Mouse (Mus musculus) gastrocnemius, postnatal 25 days (tissue): ENCODE measurements around the gene Prmt8. TPM values are rescaled to one million over a fixed set of nuclear protein-coding genes. Genes with fewer than 3 reads are reported as not detected.
A peak's percentile ranks its signal among the peaks of the same experiment; 100 is the strongest.

Experiments
- DNase-seq: peaks from one replicate; pipeline ENCODE4 v3.0.0; 2022
- long read RNA-seq, 2 experiments: library from polyadenylated mRNA; stranded (forward); transcript quantifications; one replicate each; pipeline ENCODE4 v2.0.0; 2021
- total RNA-seq, 2 experiments: library from RNA; stranded (reverse); gene quantifications; 1 replicate in 1 of 2; 2 replicates in 1 of 2; pipeline ENCODE4 v1.2.3; 2021

Gene Prmt8
- total RNA-seq = not detected
- long read RNA-seq, experiment 1 = 0 reads
- long read RNA-seq, experiment 2 = 0 reads

- DNase-seq = no peak
Observed at GRCm38 (mm10) chr6:127769275-127770156, at the start of gene Prmt8. Prmt8 (minus strand) TSS chr6:127769472.

- no peak for DNase-seq
Observed at GRCm38 (mm10) chr6:127803046-127803729, 33.9 kb upstream of the Prmt8 start.

GRCm38 (mm10) chr6:127802211-127802610, 32.9 kb upstream of the Prmt8 start:
- DNase-seq = no peak

- no peak for DNase-seq
Observed at GRCm38 (mm10) chr6:127790023-127790422, 20.8 kb upstream of the Prmt8 start.

GRCm38 (mm10) chr6:127770806-127771205, 1.5 kb upstream of the Prmt8 start:
- no peak for DNase-seq

GRCm38 (mm10) chr6:127768621-127769274, 524 bp downstream of the Prmt8 start:
- DNase-seq = no peak

DNA sequence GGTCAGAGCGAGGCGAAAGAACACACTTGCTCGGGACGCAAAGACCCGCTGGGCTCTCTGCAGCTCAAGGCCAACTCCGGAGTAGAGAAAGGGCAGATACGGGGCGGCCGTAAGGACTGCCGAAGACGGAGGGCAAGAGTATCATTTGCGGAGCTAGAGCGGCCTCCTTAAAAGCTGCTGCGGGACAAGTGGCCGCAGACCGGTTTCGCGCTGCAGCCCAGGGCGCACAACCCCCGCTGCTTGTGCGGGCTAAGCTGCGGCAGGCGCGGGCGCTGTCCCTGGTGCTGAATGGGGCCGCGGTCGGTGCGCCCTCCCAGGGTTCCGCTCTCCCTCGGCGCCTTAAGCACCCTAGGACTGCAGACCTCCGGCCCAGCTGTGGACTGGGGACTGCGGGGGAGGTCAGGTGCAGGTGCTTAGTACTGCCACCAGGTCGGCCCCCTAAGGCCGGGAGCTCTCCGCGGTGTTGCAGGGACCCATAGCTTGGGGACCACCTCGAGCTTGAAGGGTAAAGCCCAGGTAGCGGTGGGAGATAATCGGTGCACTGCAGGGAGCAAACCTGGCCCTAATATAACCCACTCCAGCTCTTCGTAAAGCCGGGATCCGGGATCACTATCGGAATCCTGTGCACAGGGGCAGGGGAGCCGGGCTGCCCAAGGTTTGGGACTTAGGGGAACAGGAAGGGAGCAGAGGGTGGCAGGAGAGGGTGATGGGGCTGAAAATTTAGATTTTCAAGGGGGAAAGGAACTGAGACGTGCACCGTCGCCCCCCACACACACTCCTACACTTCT, 1.4 kb downstream of the Prmt8 start:
- peak; percentile 28 for DNase-seq

GRCm38 (mm10) chr6:127767201-127767705, 2.0 kb downstream of the Prmt8 start:
- DNase-seq = no peak

GRCm38 (mm10) chr6:127766641-127767200, 2.6 kb downstream of the Prmt8 start:
- DNase-seq = no peak

DNA sequence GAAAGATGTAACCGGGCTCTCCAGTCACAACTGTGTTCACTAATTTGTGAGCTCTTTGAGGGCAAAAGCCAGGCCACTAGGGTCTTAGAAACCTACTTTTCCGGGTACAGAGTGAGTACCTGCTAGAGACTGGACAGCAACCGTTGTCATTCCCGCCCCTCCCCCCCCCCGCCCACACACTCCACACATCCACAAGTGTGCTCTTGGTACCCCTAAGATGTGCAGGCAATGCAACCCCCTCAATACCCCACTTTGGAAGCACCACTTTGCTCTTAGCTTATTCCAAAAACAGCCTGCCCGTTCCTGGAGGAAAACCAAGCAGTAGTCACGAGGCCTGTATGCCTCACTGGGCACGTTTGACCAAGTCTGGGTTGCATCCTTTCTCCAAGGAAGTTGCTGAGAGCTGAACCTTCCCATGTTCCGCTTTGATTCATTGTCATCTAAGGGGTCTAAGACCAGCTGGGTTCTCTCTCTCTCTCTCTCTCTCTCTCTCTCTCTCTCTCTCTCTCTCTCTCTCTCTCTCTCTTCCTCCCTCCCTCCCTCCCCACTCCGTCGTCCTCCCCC, 3.1 kb downstream of the Prmt8 start:
- DNase-seq = no peak

GRCm38 (mm10) chr6:127765573-127765972, 3.7 kb downstream of the Prmt8 start:
- DNase-seq = no peak

DNA sequence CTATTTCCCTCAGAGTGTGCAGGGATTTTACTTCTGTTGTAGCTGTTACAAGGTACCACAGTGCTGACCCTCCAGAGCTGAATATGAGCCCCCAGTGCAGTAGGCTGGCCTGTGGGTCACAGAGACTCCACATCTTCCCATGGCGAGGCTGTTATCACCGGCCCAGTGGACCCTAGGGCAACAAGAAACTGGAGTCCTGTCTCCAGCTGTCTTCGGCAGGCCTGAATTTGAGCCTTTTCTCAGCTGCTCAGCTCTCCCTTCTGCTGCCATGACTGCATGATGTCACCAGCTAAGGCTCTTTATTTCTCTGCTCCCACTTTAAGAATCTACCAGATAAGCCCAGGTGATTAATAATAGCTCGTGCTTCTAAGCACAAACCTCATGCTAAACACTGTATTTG, 11.0 kb downstream of the Prmt8 start:
- no peak for DNase-seq

DNA sequence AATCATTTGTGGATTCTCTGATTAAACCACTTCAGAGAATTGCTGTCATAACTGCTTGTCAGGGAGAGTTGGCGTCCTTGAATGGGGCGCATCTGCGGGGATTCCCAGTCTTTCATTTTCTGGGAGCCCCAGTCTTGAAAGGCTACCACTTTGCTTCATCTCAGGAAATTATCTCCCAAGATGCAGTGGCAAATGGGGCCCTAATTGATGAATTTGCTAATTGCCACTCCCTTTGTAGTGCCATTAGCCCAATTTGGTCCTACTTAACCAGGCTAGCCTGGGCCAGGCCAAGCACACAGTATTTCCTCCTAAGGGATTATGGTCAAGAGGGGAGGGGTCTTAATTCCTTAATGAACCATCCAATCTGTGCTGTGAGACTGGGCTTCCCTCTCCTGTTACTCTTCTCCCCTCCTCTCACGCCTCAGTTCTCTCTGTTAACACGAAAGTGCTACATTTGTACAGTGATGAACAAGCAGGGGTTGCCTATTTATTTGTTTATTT, 11.6 kb downstream of the Prmt8 start:
- no peak for DNase-seq

GRCm38 (mm10) chr6:127756856-127757255, 12.4 kb downstream of the Prmt8 start:
- DNase-seq = no peak

DNA sequence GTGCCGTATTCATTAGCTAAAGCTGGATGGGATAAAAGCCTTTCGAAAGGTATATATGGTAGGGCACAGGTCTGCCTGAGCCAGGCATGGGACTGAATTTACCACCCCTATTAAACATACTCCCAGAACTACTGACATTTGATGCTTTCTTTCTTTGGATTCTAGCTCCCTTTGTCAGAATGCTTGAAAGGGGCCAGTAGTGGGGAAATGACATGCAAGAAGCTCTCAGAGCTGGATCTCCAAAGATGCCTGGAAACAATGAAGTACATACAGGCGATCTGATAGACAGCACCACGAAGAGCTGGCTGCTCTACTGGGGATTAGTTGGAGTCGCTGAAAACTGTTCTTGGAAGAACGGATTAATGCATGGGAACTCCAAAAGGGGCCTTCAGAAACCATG, 16.0 kb downstream of the Prmt8 start:
- no peak for DNase-seq

- no peak for DNase-seq
Observed at GRCm38 (mm10) chr6:127752681-127753080, 16.6 kb downstream of the Prmt8 start.

DNA sequence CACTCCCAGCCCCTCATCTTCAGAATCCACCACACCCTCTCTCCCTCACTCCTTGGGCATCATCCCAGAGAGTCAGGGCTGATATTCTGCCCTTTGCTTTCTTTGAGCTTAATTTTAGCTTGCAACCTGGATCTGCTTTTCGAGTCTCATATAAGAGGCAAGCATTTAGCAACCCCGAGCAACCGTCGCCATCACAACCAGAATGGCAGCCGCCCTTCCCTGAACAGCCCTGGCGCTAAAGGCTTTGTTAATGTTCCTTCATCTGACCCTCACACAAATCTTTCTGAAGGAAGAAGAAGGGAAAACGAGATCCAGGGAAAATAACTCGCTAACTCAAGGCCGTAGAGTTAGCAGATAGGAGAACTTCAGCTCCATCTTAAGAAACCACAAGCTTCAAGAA, 17.8 kb downstream of the Prmt8 start:
- DNase-seq = no peak

GRCm38 (mm10) chr6:127748793-127749192, 20.5 kb downstream of the Prmt8 start:
- no peak for DNase-seq

DNA sequence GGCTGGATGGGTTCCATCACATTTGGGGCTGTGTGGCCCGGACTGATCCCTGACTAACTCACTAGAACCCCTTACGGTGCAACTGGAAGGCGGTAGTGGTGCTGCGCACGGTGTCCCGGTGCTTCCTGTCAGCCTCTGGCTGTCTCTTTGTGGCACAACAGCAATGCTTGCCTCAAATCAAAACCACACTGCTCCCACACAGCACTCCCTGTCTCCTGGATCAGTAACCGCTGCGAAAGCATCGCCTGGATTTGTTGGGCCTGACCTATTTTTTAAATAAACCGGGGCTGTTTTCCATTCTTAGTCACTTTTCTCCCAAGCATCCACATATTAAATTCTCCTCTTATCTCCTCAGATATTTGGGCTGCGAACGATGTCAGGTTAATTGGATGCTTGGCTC, 27.0 kb downstream of the Prmt8 start:
- DNase-seq = no peak

DNA sequence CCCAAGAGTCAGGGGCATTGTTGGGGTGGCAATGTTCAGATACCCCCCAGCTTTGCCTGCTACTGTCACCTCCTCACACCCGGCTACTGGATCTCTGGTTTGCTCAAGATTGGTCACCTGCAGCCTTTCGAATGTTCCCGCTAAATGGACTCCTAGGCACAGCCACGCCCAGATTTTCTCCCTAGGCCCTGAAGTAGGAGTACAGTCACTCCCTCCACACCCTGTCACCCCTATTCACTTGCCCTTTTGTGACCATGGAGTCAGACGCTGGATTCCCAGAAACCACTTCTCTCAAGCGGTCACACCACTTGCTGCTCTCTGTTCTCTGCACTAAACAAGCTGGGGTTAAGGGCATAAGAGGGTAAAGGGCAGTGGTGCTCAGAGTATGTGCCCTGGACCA, 28.1 kb downstream of the Prmt8 start:
- DNase-seq = no peak

- no peak for DNase-seq
Observed at GRCm38 (mm10) chr6:127740711-127741110, 28.6 kb downstream of the Prmt8 start.
